In genomic region chr9:25487446-25488110, GRCm38 (mm10) we compare ENCODE assay signal across 11 mouse cellular contexts. TPM values are rescaled to one million over a fixed set of nuclear protein-coding genes. Genes with fewer than 3 reads are reported as not detected.
DNase-seq lines count a peak whose midpoint lies in the region; ATAC-seq lines count a peak whose summit lies in the region.
"Had no signal": no experiment of that assay in that cellular context is flagged by ENCODE, and none has a peak within 500 bp of the region (broad histone marks: within the 10 kb centered on the region; RNA-seq: fewer than 3 reads in every experiment).

No protein-coding gene starts in this region.

- H3K4me3 ChIP-seq in heart, embryonic 10.5 days, result no peak overlapping the region
- H3K4me3 ChIP-seq in brown adipose tissue, adult 24 weeks (ENCODE audit: insufficient read depth, low read depth, low read length), result peak overlapping the region; percentile 21
- H3K4me3 ChIP-seq: neural tube, embryonic 13.5 days had no signal

- peaks cover 64% of the 10 kb centered on the region for H3K4me1 ChIP-seq in heart, embryonic 10.5 days
- peaks cover 34% of the 10 kb centered on the region for H3K4me1 ChIP-seq in brown adipose tissue, adult 24 weeks (ENCODE audit: control insufficient read depth, insufficient read depth, insufficient read length, low read length)

- H3K27me3 ChIP-seq in heart, embryonic 10.5 days (ENCODE audit: insufficient read depth, poor library complexity, severe bottlenecking), result no peaks in the 10 kb centered on the region

- H3K36me3 ChIP-seq in heart, embryonic 10.5 days, result peaks cover 3% of the 10 kb centered on the region; the same call in 1 of the 2 replicates
- H3K36me3 ChIP-seq: neural tube, embryonic 13.5 days had no signal

- peak; percentile 81 for DNase-seq in heart, adult 8-10 months (ENCODE audit: low spot score)
- DNase-seq in heart, embryonic 10.5 days (ENCODE audit: low spot score), result no peak
- DNase-seq in adrenal gland, adult (ENCODE audit: inconsistent age in 2 of 2, low spot score in 1 of 2), result peak; percentile 82 to 94
- peak; percentile 73 for DNase-seq in kidney, postnatal 14 days
- DNase-seq: liver; thymus, postnatal 25 days had no signal

- no peak for ATAC-seq in activated CD4-positive, CD25-positive, alpha-beta regulatory T cell, adult 4 months
- ATAC-seq in granulocyte monocyte progenitor cell, adult 5-6 weeks (replicated peaks; ENCODE audit: poor library complexity, severe bottlenecking), result no peak
- ATAC-seq in CD4-positive, CD25-positive, alpha-beta regulatory T cell, adult 4 months, result no peak

- H3K27ac ChIP-seq in heart, embryonic 10.5 days, result no peak overlapping the region
- H3K27ac ChIP-seq in brown adipose tissue, adult 24 weeks (replicated peaks; ENCODE audit: low read depth, low read length), result peak overlapping the region; percentile 73
- H3K27ac ChIP-seq: neural tube, embryonic 13.5 days had no signal

- whole genome bisulfite sequencing in heart, embryonic 10.5 days, result 70% methylated on average over 12 of the region's 12 CpGs

- no peaks in the 10 kb centered on the region for H3K9me3 ChIP-seq in heart, embryonic 10.5 days
- H3K9me3 ChIP-seq: neural tube, embryonic 13.5 days had no signal

RNA-seq across cellular contexts. Expression of gene Eepd1, which starts 6.2 kb away (rescaled TPM):
- 10 to 100 TPM; 16.6 to 24.4 (median 20.6) TPM for total RNA-seq in heart, adult 8-10 months (2022)
- 22.6 and 24.2 TPM in 2 replicates for polyA plus RNA-seq in heart, embryonic 10.5 days (2016; fragmentation: Nextera tagmentation; extraction: Ambion mirVana)
- 13.9 and 15.6 TPM in 2 replicates for polyA plus RNA-seq in brown adipose tissue, adult 24 weeks (2012; ENCODE audit: insufficient read depth, insufficient read length, missing spikeins)
- under 1 TPM; 0.32 to 0.56 TPM for polyA plus RNA-seq in activated CD4-positive, CD25-positive, alpha-beta regulatory T cell, adult 4 months (2017; shearing (Covaris generic))
- 9.3 and 9.9 TPM in 2 replicates for total RNA-seq in granulocyte monocyte progenitor cell, adult 5-6 weeks (2014; fragmentation: Nextera tagmentation)
- total RNA-seq in granulocyte monocyte progenitor cell, adult 5-6 weeks (2017), result 12.1 and 13.7 TPM in 2 replicates
- polyA plus RNA-seq in CD4-positive, CD25-positive, alpha-beta regulatory T cell, adult 4 months (2017; shearing (Covaris generic)), result under 1 TPM; 0.31 to 0.80 TPM
